Mouse (Mus musculus): ENCODE measurements around the gene Mydgf. TPM values are rescaled to one million over a fixed set of nuclear protein-coding genes. Genes with fewer than 3 reads are reported as not detected.

The Mydgf gene
- total and polyA plus RNA-seq, 3 experiments, result 61.1 to 101 (median 85.5) TPM

GRCm38 (mm10) chr17:56219251-56219650 lies 35.5 kb upstream of the Mydgf start:
- H3K9me3 ChIP-seq (replicated peaks; ENCODE audit: low read length), result no peaks in the 10 kb centered on the region
- peaks cover 0 to 27% of the 10 kb centered on the region in 2 experiments for H3K36me3 ChIP-seq (replicated peaks in 1 of 2; ENCODE audit: control insufficient read depth in 1 of 2, insufficient read depth in 1 of 2, low read length in 1 of 2)
- H3K27me3 ChIP-seq (replicated peaks), result peaks cover 19% of the 10 kb centered on the region
- H3K4me2 ChIP-seq (ENCODE audit: insufficient read depth, low read depth, poor library complexity, severe bottlenecking), result peak overlapping the region; percentile 39
- no peaks in the 10 kb centered on the region; the same call in 1 of the 2 replicates for H3K79me2 ChIP-seq (replicated peaks; ENCODE audit: control insufficient read depth, extremely low read depth, insufficient read depth, poor library complexity, severe bottlenecking)
- DNase-seq (ENCODE audit: extremely low read depth), result no peak
- TF ChIP-seq EP300 (IDR thresholded peaks at IDR 0.05; ENCODE audit: low read length) (no peak), ZC3H11A (IDR thresholded peaks at IDR 0.05; ENCODE audit: low read depth, low read length) (no peak), SMC3 (IDR thresholded peaks at IDR 0.05; ENCODE audit: low read depth, low read length) (no peak), UBTF (IDR thresholded peaks at IDR 0.05; ENCODE audit: low read depth, low read length) (no peak), KAT2A (IDR thresholded peaks at IDR 0.05; ENCODE audit: insufficient replicate concordance, low read length) (no peak), TCF12 (IDR thresholded peaks at IDR 0.05; ENCODE audit: low read depth, low read length) (no peak), BHLHE40 (IDR thresholded peaks at IDR 0.05; ENCODE audit: low read depth, low read length) (no peak), RCOR1 (conservative IDR thresholded peaks at IDR 0.05; ENCODE audit: low read depth, low read length) (no peak), NELFE (IDR thresholded peaks at IDR 0.05; ENCODE audit: low read depth, low read length) (no peak), POLR2AphosphoS2 (IDR thresholded peaks at IDR 0.05; ENCODE audit: low read depth, low read length) (no peak), CTCF (conservative IDR thresholded peaks at IDR 0.05 in 1 of 2, IDR thresholded peaks at IDR 0.05 in 1 of 2; ENCODE audit: low read depth in 2 of 2, low read length in 2 of 2) (no peak), MAFK (IDR thresholded peaks at IDR 0.05; ENCODE audit: insufficient replicate concordance, low read length) (no peak), PAX5 (IDR thresholded peaks at IDR 0.05; ENCODE audit: low read length) (no peak), TBP (conservative IDR thresholded peaks at IDR 0.05; ENCODE audit: low read depth, low read length) (no peak)
- in situ Hi-C loops (cut with MboI; ENCODE audit: low pct_ligation_motif_present, low pct_unique_long_range_greater_than_20kb, low sequenced_read_pairs) (no loop called here), dilution Hi-C loops (cut with MboI; ENCODE audit: extremely low pct_ligation_motif_present, extremely low pct_unique_long_range_greater_than_20kb, low sequenced_read_pairs) (no loop called here)
- peaks cover 10 to 37% of the 10 kb centered on the region in 2 experiments for H3K4me1 ChIP-seq (ENCODE audit: control insufficient read depth in 1 of 2, insufficient read depth in 2 of 2)
- H3K27ac ChIP-seq (ENCODE audit: insufficient read depth, low read depth), result no peak overlapping the region
- peak overlapping the region; percentile 57 to 82 (median 80) for H3K4me3 ChIP-seq (replicated peaks in 1 of 3; ENCODE audit: low read depth in 2 of 3, low read length in 2 of 3, poor library complexity in 1 of 3)
- H3K9ac ChIP-seq (ENCODE audit: insufficient read depth, low read depth), result peak overlapping the region; percentile 57

GRCm38 (mm10) chr17:56218377-56219191 lies 34.9 kb upstream of the Mydgf start, which contains the start of gene Dpp9:
TSS of gene Dpp9 (minus strand) at chr17:56218905.
- Histone ChIP-seq H3K79me2 (replicated peaks; ENCODE audit: control insufficient read depth, extremely low read depth, insufficient read depth, poor library complexity, severe bottlenecking) (no peaks in the 10 kb centered on the region; the same call in 1 of the 2 replicates), H3K27ac (ENCODE audit: insufficient read depth, low read depth) (no peak within 1 kb of the TSS; the same call in 1 of the 2 replicates), H3K9me3 (replicated peaks; ENCODE audit: low read length) (no peaks in the 10 kb centered on the region), H3K4me2 (ENCODE audit: insufficient read depth, low read depth, poor library complexity, severe bottlenecking) (peak within 1 kb of the TSS; percentile 91), H3K4me3 (replicated peaks in 1 of 3; ENCODE audit: low read depth in 2 of 3, low read length in 2 of 3, poor library complexity in 1 of 3) (peak within 1 kb of the TSS; percentile 82 to 91 (median 90)), H3K9ac (ENCODE audit: insufficient read depth, low read depth) (peak within 1 kb of the TSS; percentile 93), H3K4me1 (ENCODE audit: control insufficient read depth in 1 of 2, insufficient read depth in 2 of 2) (peaks cover 10 to 40% of the 10 kb centered on the region in 2 experiments), H3K36me3 (replicated peaks in 1 of 2; ENCODE audit: control insufficient read depth in 1 of 2, insufficient read depth in 1 of 2, low read length in 1 of 2) (peaks cover 0 to 31% of the 10 kb centered on the region in 2 experiments), H3K27me3 (replicated peaks) (peaks cover 13% of the 10 kb centered on the region)
- in situ Hi-C loops (cut with MboI; ENCODE audit: low pct_ligation_motif_present, low pct_unique_long_range_greater_than_20kb, low sequenced_read_pairs) (no loop called here), dilution Hi-C loops (cut with MboI; ENCODE audit: extremely low pct_ligation_motif_present, extremely low pct_unique_long_range_greater_than_20kb, low sequenced_read_pairs) (no loop called here)
- DNase-seq (ENCODE audit: extremely low read depth), result peak; percentile 94
- TF ChIP-seq ELF1 (IDR thresholded peaks at IDR 0.05; ENCODE audit: low read depth, low read length) (peak; percentile 90), IRF4 (IDR thresholded peaks at IDR 0.05; ENCODE audit: low read depth, low read length) (peak; percentile 35), BHLHE40 (IDR thresholded peaks at IDR 0.05; ENCODE audit: low read depth, low read length) (no peak), SIN3A (IDR thresholded peaks at IDR 0.05; ENCODE audit: low read length) (peak; percentile 89), NELFE (IDR thresholded peaks at IDR 0.05; ENCODE audit: low read depth, low read length) (peak; percentile 65), RAD21 (IDR thresholded peaks at IDR 0.05; ENCODE audit: low read depth, low read length) (no peak), MAZ (IDR thresholded peaks at IDR 0.05; ENCODE audit: low read depth, low read length) (peak; percentile 64; the same call in 1 of the 2 replicates), RCOR1 (conservative IDR thresholded peaks at IDR 0.05; ENCODE audit: low read depth, low read length) (no peak), CHD1 (IDR thresholded peaks at IDR 0.05; ENCODE audit: low read depth, low read length) (peak; percentile 99), TBP (conservative IDR thresholded peaks at IDR 0.05; ENCODE audit: low read depth, low read length) (peak; percentile 81), CHD2 (IDR thresholded peaks at IDR 0.05; ENCODE audit: low read length) (peak; percentile 86), TCF12 (IDR thresholded peaks at IDR 0.05; ENCODE audit: low read depth, low read length) (peak; percentile 50), EP300 (IDR thresholded peaks at IDR 0.05; ENCODE audit: low read length) (no peak), JUN (IDR thresholded peaks at IDR 0.05; ENCODE audit: insufficient read depth, low read depth, low read length) (no peak), KAT2A (IDR thresholded peaks at IDR 0.05; ENCODE audit: insufficient replicate concordance, low read length) (peak; percentile 84; the same call in 1 of the 2 replicates), MXI1 (IDR thresholded peaks at IDR 0.05; ENCODE audit: low read depth, low read length) (peak; percentile 52; the same call in 1 of the 2 replicates), ZNF384 (IDR thresholded peaks at IDR 0.05; ENCODE audit: low read depth, low read length) (no peak), HCFC1 (IDR thresholded peaks at IDR 0.05; ENCODE audit: low read depth, low read length) (peak; percentile 91), POLR2A (IDR thresholded peaks at IDR 0.05; ENCODE audit: low read depth, low read length) (peak; percentile 85), ZC3H11A (IDR thresholded peaks at IDR 0.05; ENCODE audit: low read depth, low read length) (no peak), ZMIZ1 (IDR thresholded peaks at IDR 0.05; ENCODE audit: low read depth, low read length) (peak; percentile 62), MEF2A (IDR thresholded peaks at IDR 0.05; ENCODE audit: borderline replicate concordance, low read depth, low read length) (peak; percentile 15; the same call in 1 of the 2 replicates), UBTF (IDR thresholded peaks at IDR 0.05; ENCODE audit: low read depth, low read length) (no peak)

All from CH12.LX (cell line).